Mouse (Mus musculus) lung, postnatal 0 days (tissue): ENCODE results near the gene Dusp22.

Source experiments
- CTCF ChIP-seq: IDR thresholded peaks from 2 replicates; pipeline ENCODE4 v1.5.1; 2016; ENCODE audit warnings: antibody characterized with exemption, mild to moderate bottlenecking
- EP300 ChIP-seq: IDR thresholded peaks from 2 replicates; pipeline ENCODE4 v1.6.1; 2016; ENCODE audit warnings: antibody characterized with exemption, mild to moderate bottlenecking, control low read depth

DNA sequence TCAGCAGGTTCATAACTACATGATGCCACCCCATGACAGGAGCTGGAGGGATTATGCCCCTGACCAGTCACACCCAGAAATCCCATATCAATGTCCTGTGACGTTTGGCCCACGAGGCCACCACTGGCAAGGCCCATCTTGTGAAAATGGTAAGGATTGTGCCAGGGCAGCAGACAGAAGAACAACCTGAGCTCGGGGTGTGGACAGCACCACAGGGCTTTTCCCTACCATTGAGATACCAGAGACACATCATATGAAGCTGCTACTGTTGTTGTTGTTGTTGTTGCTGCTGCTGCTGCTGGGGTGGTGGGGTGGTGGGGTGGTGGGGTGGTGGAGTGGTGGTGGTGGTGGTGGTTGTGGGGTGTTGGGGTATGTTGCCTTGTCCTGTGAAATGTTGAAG is 93.6 kb downstream of the Dusp22 start:
- TF ChIP-seq CTCF (no peak), EP300 (no peak)
